Mouse (Mus musculus): ENCODE results near the gene Defb33. TPM values are rescaled to one million over a fixed set of nuclear protein-coding genes. Genes with fewer than 3 reads are reported as not detected.

Defb33 gene
- total RNA-seq (2022), result not detected

DNA sequence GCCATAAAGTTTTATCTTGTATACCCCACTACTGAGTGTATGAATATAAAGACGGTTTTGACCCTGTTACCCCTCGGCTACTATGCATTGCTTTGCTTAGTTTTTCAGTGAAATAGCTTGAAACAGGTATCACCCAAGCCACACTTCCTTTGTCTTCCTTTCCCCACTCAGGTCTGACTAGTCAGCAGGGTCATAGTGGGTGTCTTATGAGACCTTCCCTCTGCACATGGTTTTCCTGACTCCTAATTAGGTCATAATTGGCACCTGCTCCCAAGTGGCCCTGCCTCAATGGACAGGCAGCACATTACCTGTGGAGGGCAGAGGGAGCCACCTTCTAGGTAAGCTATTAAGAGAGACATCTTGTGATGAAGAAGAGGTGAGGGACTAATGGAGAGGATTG is at the start of gene Defb33:
Gene Defb33 (plus strand): TSS at position 301 of the 400 bp plus-strand sequence.
- no peak for DNase-seq (ENCODE audit: low spot score in 2 of 2)

DNA sequence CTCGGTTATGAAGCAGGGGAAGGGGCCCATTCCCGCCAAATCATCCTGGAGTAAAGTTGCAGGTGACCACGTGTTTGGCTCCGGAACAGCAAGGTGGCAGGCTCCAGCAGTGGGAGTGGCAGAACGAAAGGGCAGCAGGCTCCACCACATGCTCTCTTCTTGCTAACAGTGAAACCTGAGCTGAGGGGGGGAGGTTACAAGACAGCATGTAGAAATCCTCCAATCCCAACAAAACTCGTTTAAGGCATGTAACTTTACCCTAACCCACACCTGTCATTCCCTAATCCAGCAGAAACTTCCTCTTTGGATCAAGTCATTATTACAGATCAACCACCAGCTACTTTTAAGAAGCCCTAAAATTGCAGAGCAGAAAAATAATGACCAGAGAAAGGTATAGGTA is 17.9 kb upstream of the Defb33 start:
- DNase-seq (ENCODE audit: low spot score in 2 of 2), result no peak

DNA sequence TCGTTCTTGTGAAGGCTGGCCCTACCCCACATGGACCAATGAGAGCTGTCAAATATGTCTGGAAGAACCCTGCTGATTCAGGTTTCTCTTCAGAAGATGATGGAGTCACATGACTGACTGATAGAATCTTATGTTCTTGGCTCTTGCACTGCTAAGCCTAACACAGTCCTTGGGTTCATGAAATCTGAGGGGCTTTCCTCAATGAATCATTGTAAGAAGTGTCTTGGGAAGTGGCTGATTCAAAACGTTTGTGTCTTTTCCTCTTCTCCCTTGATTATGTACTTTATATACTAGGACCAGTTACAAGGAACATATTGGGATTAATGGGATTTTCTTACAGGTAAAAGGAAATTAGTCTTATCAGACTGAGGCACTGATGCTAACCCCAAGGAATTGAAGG is 10.1 kb downstream of the Defb33 start, which contains the start of gene Gm15056:
Gene Gm15056 (minus strand): TSS at position 101 of the 400 bp plus-strand sequence.
- DNase-seq (ENCODE audit: low spot score in 2 of 2), result no peak

DNA sequence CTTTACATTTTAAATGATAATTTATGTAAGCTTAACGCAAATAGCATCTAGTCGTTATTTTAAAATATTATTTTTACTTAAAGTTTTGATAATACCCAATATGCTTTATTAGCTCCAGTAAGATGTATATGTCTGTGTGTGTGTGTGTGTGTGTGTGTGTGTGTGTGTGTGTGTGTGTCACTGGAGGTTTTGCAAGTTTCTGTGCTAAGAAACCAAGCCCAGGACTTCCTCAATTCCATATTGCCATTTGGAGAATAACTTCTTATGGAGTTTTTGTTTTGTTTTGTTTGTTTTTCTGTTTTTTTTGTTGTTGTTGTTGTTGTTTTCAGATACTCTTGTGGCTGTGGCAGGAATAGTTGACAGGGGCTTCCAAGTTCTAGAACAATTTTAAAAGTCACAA is 14.7 kb downstream of the Defb33 start:
- no peak for DNase-seq (ENCODE audit: low spot score in 2 of 2)

DNA sequence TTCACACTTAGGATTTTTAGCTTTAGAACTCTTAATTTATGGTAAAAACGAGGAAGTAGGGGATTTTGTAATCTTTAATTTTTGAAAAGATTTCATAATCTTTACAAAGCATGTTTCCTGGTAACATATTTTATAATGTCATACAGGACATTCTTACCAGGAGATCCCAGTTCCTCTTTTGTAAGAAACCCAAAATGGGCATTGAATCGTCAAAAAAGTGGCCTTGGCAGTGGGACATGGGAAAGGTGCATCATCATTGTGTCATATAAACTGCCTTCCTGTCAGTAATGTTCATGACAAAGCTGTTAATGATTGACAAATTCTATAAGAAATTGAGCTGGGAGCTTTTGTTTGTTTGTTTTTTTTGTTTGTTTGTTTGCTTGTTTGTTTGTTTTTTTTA is 15.8 kb downstream of the Defb33 start:
- no peak for DNase-seq (ENCODE audit: low spot score in 2 of 2)

DNA sequence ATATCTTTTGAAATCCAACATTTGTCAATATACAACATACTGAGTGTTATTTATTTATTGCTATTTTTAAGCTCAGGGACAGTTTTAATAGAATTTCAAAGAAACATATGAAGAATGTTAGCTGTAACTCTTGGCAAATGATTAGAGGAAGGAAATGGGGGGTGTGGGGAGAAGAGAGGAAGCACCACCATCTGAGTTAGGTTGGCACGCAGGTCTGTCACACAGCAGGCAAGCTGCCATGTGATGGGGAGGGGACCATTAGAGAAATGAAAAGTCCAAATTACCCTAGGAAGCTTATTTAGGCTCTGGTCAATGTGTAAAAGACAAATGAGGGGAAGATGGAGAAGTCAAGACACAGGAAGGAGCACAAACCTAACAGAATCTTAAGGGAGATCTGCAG is 19.8 kb downstream of the Defb33 start:
- no peak for DNase-seq (ENCODE audit: low spot score in 2 of 2)

DNA sequence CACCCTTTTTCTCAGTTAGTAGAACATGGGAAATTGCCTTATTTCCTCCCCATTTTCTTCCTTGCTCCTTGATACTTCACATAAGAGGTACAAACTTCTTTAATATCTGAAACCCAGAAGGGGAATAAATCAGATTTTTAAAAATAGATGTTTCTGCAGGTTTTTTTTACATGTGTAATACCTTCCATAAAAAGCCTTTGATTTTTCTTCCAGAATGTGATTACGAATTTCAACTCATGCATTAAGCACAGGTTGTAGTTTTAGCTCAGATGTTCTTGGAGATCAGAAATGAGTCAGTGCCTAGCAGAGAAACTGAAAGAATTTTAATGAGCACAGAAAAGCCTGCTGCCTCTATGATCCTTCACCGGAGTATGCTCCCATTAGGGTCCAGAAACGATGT is 29.5 kb downstream of the Defb33 start, which contains the start of gene Gm6040:
Gene Gm6040 (minus strand): TSS at position 101 of the 400 bp plus-strand sequence.
- no peak for DNase-seq (ENCODE audit: low spot score in 2 of 2)

DNA sequence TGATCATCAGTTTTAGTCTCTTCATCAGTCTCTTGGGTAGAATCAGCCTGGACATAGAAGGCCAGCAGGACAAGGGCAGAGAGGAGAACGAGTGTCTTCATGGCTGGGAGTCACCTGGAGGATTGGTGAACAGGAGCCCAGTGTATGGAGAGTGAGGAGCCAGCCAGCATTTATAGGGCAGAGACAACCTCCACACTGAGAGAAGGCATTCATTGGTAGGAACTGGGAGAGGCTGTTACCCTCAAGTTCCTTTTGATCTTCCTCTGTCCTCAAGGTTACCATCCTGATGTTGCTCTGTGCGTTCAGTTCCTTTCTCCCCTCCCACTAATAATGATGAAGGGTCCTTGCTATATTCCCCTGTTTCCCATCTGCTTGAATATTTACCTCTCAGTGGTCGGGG is 52.1 kb downstream of the Defb33 start, which contains the start of gene AY761185:
Gene AY761185 (minus strand): TSS at position 101 of the 400 bp plus-strand sequence.
- no peak for DNase-seq (ENCODE audit: low spot score in 2 of 2)

Other genes with a start within 250 kb of the Defb33 start
- gene Gm15056, start 10.0 kb downstream of the Defb33 start, total RNA-seq (2022), result not detected
- gene Gm6040, start 29.4 kb downstream of the Defb33 start, total RNA-seq (2022), result not detected
- gene AY761185, start 52.0 kb downstream of the Defb33 start, total RNA-seq (2022), result not detected
- gene Defa21, start 132.9 kb downstream of the Defb33 start, total RNA-seq (2022), result not detected
- gene Defa23, start 162.4 kb downstream of the Defb33 start, total RNA-seq (2022), result not detected
- not detected for gene Defa35, start 172.4 kb downstream of the Defb33 start, total RNA-seq (2022)
- gene Defa25, start 191.8 kb downstream of the Defb33 start, total RNA-seq (2022), result not detected
- gene Gm14851, start 203.4 kb downstream of the Defb33 start, total RNA-seq (2022), result not detected
- gene Defa30, start 242.0 kb downstream of the Defb33 start, total RNA-seq (2022), result not detected

Data from left cerebral cortex, adult 8-10 months (tissue).